Mouse (Mus musculus) testis, postnatal 10 days (tissue): ENCODE results near the gene Fuk.
"Not testable (repeated sequence)": the region's sequence is repeated elsewhere in the genome, so short reads cannot be mapped to it uniquely, and the experiment has no call there.

Experiments used
- DNase-seq: peaks from one replicate; pipeline ENCODE4 v3.0.0; 2021; ENCODE audit warnings: low spot score

Fuk gene

DNA sequence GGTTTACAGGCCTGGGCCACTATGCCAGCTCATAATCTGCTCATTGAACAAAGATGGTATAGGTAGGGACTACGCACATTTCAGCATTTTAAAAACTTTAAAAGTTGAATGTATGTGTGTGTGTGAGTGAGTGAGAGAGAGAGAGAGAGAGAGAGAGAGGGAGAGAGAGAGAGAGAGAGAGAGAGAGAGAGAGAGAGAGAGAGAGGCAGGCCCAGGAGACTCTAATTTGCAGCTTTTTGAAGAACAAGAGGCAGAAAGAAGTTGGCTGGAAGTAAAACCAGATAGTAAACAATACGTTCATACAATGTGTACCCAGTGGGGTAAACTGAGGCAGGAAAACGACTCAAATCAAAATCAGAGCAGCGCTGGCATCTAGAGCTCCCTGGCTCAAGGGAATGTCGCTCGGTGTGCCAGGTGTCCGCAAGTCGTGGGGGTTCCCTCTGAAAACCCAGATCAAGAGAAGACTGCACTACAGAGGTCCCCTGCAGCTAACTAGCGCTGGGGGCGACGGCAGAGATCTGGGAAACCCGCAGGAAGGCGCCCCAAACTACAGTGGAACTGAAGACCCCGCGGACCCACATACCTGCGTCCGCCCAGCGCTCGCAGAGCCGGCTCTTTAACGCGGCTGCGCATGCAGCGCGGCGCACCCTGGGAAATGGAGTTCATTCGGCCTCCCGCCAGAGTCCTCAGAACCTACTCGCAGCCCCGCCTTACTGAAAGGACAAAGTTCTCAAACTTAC lies at the start of gene Fuk:
Gene Fuk (minus strand): TSS at position 650 of the 740 bp plus-strand sequence.
- peak; percentile 85 for DNase-seq

DNA sequence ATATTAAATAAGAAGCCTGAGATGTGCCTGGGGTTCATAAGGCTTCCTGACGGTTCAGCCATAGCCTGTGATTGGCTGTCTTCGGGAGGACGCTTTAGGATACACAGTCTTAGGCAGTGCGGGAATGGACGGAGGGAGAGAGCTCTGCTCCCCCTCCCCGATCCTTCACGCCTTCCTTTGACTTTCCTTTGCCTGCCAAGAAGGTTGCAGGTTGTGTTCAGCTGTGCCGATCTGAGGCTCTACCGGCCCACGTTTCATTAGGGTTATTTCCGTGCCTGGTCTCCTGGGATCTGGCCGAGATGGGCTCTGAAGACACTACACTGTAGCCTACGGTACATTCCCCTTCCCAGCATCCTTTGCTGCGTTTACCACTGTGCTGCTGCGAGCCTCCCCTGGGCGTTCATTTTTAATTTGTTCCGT lies 47.8 kb upstream of the Fuk start:
- no peak for DNase-seq

DNA sequence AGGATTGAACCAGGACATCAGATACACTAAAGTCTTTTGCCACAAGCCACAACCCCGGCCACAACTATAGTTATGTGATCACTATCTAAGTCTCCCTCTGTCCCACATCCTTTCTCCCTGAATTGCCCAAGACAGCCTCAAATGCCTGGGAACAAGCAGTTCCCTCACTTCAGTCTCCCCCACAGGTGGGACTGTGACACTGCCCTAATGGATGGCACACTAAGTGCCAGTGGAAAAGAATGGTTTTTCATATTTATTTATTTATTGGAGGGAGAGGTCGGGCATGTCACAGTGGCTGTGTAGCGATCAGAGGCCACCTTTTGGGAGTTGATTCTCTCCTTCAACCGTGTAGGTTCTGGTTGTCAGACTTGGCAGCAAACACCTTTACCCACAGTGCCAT lies 43.4 kb upstream of the Fuk start:
- no peak for DNase-seq

DNA sequence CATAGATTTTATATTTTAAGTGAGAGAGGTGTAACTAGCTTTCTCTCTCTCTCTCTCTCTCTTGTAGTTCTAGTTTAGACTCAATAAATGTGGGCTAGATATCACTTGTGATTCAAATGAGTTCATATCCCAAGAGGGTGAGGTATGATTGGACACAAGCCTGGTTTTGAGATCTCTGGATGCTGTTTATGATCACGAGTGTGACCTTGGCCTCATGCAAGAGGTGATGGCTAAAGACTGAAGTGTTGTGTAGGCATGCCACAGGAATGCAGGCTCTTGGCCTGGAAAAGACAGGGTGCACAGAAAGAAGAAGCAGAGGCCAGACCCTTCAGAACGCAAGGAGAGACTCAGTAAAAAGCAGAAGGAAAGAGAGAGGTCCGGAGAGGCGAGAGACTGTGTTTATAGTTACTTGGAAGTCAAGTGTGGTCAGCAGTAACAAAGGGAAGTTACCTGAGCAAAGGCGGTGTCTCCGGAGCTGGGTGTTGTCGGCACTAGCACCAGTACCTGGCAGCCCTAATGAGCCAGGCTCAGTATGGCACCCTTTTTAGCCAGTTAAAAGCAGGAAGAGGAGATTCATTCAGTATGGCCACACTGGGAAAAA lies 42.1 kb upstream of the Fuk start:
- no peak for DNase-seq

DNA sequence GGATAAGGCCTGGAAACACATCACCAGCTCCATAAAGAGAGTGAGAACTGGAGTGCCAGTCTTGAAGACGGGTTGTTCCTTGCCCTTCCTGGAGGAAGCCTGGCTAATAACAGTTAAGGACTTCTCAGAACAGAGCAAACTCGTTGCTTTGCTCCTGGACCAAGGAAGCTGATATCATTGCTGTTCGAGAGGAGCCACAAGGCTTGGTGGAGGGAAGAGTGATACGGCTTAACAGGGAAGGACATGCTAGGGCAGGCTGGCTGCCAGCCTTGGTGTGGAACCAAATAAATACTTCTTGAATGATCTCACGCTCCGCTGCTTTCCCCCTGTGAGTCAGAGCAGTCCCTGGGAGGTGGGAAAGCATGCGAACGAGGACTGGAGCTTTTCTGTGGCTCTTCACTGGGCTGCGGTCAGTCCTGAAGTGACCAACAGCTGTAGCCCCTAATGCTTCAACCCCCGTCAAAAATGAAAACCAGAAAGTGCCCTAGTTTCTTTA lies 39.2 kb upstream of the Fuk start:
- peak; percentile 67 for DNase-seq

DNA sequence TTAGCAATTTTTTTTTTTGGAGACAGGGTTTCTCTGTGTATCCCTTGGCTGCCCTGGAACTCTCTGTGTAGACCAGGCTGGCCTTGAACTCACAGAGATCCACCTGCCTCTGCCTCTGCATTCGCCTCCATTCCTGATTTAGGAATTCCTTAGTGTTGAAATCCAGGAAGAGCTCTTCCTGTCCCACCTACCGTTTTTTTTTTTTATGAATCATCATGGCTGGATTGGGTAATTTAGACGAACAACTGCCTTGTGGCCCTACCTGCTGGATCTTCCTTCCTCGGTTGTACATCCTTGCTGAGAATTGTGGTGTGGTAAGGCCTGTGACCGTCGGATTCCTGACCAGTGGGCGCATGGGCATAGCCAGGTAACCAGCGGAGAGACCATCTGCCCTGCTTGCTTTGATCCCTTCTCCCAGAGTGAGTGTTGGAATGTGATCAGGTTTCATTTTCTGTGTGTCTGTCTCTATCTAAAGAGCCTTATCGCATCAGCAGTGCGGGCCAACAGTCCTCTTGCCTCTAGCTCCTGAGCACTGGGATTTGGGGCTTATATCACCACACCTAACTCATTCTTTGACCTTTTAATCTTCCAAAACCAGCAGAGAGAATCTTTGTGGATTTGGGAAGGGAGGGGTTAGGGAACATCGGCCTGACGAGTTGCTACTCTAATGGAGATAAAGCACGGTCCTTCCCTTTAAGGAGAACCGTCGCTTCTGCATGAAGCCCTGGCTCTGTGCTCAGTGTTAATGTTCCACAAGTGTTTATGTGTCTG lies 38.6 kb upstream of the Fuk start:
- no peak for DNase-seq

DNA sequence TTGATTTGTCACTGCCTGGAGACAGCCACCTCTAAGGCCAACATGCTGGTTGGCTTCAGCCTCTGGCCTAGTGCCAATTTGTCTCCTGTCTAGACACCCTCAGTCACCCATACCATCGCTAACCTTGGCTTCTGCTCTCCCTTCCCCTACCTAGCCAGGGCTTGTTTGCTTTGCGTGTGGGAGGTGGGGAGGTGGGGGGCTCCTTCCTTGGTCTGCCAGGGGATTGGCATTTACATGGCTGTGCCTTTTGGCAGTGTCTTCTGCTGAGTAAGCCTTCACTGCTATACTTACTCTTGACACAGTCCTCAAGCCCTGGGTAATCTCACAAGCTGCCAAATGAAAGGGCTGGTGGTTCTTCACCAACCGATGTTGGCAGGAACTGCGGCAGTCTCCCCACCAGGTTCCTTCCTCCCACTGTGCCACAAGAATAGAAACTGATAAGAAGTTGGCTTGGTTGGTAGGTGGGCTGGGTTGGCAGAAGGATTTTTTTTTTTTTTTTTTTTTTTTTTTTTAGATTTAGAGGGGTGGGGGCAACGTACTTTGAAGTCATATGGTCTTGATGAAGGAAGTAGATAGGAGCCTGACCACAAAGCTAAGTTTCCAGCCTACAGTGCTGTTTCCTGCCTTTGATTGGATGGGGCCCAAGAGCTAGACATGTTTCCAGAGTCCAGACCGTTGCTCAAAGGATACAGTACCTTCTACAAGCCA lies 36.7 kb upstream of the Fuk start:
- DNase-seq: no peak

DNA sequence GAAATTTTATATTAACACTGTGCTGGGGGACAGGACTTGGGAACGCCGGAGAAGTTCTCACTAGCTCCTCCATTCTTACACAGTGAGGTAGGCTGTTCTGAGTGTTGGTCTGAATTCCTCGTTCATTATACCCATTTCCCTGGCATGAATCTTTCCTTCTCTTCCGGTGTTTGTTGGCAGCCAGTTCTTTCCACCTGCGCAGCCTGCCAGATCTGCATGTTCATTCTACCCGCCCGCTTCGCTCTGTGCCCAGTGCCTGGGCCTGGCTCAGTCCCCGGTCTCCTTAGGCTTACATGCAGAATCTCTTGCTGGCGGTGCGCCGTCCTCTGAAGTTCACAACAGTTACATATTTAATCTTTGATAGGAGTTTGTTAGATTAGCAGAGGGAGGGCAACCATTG lies 33.9 kb upstream of the Fuk start:
- DNase-seq: no peak

DNA sequence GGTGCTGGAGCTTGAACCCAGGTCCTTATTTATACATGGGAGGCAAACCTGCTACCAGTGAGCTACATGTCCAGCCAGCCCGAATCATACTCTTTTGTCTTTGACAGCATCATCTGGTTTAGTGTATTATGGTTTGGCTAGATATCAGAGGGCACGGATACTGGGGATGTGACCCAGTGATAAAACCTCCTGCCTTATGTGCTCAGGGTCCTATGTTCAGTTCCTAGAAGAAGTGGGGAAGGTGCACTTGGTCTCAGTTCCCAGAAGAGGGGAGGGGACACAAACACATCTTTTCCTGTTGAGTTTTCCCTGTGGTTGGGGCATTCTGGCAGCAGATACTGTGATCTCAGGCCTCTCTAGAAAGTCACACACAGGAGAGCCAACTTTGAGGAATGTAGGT lies 31.0 kb upstream of the Fuk start:
- no peak for DNase-seq

DNA sequence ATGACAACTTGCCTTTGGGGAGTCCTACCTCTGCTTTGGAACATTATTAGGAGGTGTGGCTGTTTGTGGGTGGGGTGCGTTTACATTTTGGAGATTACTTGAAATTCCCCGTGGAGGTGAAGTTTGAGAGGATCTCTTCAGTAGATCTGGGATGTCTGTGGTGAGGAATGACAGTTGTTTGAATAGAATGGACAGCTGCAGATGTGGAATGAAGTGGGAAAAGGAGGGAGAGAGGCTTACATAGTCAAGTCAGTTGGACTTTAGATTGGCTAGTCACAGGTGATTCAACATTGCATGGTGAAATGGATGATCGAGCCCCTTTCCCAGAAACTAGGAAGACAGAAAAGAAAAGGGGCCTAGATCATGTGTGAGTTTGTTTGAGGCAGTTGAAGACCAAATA lies 30.2 kb upstream of the Fuk start:
- DNase-seq: no peak

DNA sequence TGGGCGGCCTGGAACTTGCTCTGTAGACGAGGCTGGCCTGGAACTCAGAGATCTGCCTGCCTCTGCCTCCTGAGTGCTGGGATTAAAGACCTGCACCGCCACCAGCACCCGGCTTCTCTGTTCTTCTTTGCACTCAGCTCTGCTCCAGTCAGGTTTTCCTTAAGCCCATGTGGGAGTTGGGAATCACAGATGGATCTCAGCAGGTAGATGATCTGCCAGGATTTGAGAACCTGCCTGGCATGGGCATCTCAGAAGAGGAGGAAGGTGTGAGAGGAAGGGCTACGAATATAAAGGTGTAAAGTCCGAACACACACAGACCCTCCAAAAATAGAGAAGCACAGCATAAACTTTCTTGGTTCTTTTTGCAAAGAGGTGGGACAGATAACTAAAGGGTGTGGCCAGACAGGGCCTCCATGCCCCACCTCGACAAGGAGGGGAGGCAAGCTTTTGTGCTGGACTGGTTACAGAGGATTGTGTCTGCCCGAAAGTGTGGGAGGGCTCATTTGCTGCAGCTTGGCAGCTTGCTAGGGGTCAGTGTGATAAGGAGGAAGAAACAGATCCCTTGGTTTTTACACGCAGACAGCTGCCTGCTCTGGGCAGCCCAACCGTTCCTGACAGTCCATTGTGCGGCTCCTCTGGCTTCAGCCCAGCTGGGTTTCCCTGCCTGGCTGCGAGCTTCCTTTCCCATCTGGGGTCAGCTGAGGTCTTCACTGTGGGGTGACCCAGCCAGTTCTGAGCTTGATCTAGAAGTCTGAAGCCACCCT lies 29.1 kb upstream of the Fuk start:
- peak; percentile 85 for DNase-seq

DNA sequence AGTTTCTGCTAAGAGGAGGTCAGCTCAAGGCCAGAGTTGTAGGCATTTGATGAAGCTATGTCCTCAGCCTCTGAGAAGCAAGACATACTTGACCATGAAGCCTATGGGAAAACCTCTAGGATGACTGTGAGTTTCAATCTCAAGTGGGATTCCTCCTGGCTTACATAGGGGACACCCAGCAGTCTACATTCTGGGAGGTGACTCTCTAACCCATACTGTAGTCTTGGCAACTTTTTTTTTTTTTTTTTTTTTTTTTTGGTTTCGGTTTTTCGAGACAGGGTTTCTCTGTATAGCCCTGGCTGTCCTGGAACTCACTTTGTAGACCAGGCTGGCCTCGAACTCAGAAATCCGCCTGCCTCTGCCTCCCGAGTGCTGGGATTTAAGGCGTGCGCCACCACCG lies 27.4 kb upstream of the Fuk start:
- not testable (repeated sequence) for DNase-seq

DNA sequence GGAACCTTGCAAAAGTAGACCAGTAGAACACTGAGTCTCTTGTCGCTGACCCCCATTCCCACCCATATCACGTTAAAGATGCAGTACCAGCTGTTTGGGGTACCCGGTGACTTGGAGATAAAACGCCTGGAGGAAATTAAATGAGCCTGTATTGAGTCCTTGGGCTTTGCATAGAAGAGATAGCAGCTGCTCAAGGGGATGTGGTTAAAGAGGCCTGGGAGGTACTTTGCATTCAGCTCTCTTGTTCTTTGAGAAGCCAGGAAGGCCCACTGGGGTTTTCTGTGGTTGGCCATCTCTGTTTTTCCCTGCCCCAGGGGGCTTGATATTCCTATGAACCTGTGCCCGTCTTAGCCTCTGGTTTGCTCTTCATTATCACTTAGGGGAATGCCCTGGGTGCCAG lies 26.8 kb upstream of the Fuk start:
- no peak for DNase-seq

DNA sequence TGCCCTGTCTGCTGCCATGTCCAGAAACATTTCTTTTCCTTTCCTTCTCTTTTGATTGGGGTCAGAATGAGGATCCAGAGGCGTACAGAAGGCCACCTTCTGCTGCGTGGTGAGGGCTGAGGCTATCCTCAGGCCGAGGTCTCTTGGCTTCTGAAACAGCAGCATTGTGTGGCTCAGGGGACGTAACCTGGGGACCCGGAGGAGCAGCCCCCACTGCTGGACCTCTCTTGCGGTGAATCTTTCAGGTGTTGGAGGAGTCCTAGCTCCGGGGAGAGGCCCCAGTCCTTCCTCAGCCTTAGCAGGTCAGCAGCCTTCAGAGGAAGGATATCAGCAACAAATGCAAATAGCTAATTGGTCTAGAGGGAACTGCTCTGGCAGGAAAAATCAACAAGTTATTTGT lies 26.1 kb upstream of the Fuk start:
- DNase-seq: no peak

DNA sequence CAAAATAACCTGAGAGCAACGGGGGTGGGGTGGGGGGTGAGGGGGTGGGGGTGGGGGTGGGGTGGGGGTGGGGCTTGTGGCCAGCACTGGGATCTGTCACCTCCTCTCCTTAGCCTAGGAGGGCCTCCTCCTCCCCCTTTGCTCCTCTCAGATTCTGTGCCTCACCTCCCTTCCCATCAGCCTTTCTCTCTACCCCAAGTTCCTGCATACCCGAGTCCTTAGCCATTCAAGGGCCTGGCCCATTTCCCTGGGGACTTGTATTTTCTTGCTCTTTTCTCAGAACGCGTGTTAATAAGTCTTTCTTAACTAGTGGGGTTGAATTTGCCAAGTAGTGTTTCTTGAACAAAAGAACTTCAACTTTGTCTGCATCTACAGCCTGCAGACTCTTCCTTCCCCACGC lies 24.4 kb upstream of the Fuk start:
- no peak for DNase-seq

DNA sequence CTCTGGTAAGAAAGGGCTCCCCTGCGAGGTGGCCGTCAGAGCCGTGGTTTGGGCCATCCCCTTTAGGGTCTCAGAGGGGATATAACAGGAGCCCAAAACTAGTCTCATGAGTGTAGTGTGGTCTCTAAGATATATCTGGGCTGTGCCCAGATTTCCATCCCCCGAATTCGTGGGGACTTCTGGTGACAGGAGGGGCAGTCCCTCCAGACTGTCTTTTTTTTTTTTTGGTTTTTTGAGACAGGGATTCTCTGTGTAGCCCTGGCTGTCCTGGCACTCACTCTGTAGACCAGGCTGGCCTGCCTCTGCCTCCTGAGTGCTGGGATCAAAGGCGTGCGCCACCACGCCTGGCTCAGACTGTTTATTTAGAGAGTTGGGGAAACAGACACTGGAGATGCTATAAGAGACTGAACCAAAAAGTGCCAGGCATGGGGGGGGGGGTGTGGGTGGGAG lies 23.4 kb upstream of the Fuk start:
- DNase-seq: no peak

DNA sequence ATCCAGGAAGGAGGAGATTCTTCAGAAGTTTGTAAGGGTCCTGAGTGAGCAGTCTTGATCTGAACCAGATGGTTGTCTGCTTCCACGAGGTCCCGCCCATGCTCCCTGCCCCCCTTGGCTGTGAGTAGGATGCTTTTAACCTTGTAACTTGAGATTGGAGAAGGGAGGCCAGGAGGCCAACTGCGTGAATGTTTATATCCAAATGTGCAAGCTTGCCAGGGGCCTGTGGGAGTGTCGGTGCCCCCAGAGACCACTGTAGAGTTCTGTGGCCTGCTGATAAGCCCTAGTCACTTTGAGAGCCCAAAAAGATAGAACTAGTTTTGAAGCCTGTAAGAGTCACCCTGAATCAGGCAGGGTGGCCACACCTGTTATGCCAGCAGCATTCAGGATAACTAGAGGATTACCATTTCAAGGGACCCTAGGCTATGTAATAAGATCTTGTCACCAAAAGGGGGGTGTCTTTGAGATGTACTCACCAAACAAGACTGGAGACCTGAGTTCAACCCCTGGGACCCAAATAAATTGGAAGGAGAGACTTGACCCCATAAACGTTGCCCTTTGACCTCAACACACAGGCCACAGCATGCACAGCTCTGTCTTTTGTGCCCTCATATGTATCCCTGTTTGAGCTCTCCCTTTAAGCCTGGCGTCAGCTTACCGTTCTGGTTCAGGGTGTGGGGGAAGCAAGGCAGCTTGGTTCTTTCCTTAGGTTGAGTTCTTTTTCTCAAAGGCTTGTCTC lies 19.4 kb upstream of the Fuk start:
- peak; percentile 64 for DNase-seq

DNA sequence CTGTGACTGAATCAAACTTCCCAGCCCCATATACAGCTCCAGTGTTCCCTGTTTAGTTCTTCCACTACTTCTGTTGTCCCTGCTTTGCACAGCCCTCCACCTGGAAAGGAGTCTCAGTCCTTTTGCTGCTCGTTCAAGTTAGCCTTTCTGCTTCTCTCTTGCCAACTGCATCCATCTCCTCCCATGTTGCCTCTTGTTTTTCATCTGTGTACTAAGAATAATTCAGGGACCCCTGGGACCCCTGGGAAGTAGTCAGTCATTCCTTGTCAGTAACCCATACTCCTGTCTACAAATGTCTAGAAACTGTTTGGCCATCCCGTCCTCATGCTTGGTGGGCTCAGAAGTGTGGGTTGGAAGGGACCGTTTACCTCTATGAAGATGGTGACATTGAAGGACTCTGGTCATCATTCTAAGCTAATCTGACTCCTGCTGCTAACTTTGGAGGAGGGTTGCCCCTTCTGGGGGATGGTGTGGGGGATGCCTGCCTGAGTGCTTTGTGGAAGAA lies 18.5 kb upstream of the Fuk start:
- no peak for DNase-seq

DNA sequence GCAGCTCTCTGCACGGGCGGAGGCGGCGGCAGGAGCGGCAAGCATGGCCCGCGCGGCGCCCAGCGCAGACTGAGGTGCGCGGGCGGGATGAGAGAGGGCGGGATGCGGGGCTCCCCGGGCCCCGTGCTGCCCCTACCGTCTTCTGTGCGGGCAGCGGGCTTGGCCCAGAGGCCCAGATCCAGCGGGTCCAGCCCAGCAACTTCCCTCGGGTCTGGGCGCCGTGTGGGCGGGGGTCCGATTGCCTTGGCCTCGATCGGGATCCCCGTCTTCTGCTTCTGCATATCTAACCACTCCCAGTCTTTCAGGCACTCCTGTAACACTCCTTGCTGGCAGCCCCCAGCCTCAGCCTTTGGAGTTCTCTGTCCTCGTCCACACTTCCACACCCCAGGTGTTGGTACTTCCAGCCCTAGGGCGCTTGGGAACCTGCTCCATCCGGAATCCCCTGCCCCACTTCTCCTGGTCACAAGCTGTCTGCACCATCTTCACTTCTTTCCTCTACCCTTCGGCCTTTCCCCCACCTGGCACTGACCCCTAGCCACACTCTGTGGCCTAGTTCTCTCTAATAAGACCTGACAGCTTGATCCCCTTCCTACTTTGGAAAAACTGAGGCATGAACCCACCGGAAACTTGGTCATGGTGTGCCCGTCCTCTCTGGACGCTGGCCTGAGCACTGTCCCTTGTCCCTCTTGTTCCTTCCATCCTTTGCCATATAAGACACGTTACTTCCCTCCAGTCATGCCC lies 17.9 kb upstream of the Fuk start:
- peak; percentile 81 for DNase-seq
